Mouse (Mus musculus) neural tube, embryonic 13.5 days (tissue): ENCODE results near the gene Cd48. TPM values are rescaled to one million over a fixed set of nuclear protein-coding genes. Genes with fewer than 3 reads are reported as not detected.
"Not testable (repeated sequence)": the region's sequence is repeated elsewhere in the genome, so short reads cannot be mapped to it uniquely, and the experiment has no call there.

ENCODE experiments used
- ATAC-seq: fragments of 200-750 bp; cut with Nextera tagmentation; 2 replicates; pipeline ENCODE4 v1.8.0; 2017; ENCODE audit warnings: low read depth, mild to moderate bottlenecking, moderate TSS enrichment, moderate library complexity
- H3K27ac ChIP-seq: fragments of 300-500 bp; sonication (generic); replicated peaks from 2 replicates; pipeline ENCODE4 v1.5.1; 2015; ENCODE audit warnings: moderate library complexity, mild to moderate bottlenecking, inconsistent platforms
- H3K27me3 ChIP-seq: fragments of 300-500 bp; sonication (generic); 2 replicates; pipeline ENCODE4 v1.6.1; 2015; ENCODE audit warnings: mild to moderate bottlenecking, inconsistent platforms
- H3K36me3 ChIP-seq: fragments of 300-500 bp; sonication (generic); 2 replicates; pipeline ENCODE4 v1.6.1; 2015; ENCODE audit warnings: mild to moderate bottlenecking, inconsistent platforms
- H3K4me1 ChIP-seq: fragments of 300-500 bp; sonication (generic); replicated peaks from 2 replicates; pipeline ENCODE4 v1.6.1; 2015; ENCODE audit warnings: inconsistent platforms
- H3K4me2 ChIP-seq: fragments of 300-500 bp; sonication (generic); 2 replicates; pipeline ENCODE4 v1.6.1; 2015; ENCODE audit warnings: inconsistent platforms, mild to moderate bottlenecking, moderate library complexity
- H3K4me3 ChIP-seq: fragments of 300-500 bp; sonication (generic); 2 replicates; pipeline ENCODE4 v1.5.1; 2015; ENCODE audit warnings: mild to moderate bottlenecking, inconsistent platforms
- H3K9ac ChIP-seq: fragments of 300-500 bp; sonication (generic); 2 replicates; pipeline ENCODE4 v1.6.1; 2015; ENCODE audit warnings: moderate library complexity, mild to moderate bottlenecking, inconsistent platforms
- H3K9me3 ChIP-seq: fragments of 300-500 bp; sonication (generic); 2 replicates; pipeline ENCODE4 v1.6.1; 2016; ENCODE audit warnings: inconsistent platforms
- WGBS: fragments of 180-500 bp; shearing (Covaris S2); methylation state at CpG from one replicate; pipeline ENCODE4 v1.1.7; 2015; 5-methylcytosine and 5-hydroxymethylcytosine counted together
- polyA plus RNA-seq: library from polyadenylated mRNA; unstranded; fragments of >200 nt; fragmentation: Nextera tagmentation; extraction: Ambion mirVana; gene quantifications from 2 replicates; pipeline ENCODE4 v1.2.1, GENCODE M21; 2015

Cd48 gene
- polyA plus RNA-seq, 1 experiment from 2014 or later = 1.1 TPM

DNA sequence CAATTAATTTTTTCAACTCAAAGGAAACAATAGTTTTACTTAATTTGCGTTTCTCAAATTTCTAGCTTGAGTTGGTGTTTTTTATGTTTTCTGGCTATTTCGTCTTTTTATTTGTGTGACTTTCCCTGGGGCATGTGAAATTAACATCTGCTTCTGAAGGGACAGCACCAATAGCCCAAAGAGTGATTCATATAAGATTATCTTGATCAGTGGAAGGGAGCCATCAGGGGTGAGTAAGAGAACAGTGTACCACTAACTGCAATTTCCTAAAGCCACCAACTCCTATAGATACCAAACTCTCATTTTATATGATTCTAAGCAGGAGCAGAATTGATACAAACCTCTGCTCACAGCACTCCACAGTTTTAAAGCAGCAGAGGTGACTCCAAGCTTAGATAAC is 18.1 kb upstream of the Cd48 start:
- Histone ChIP-seq H3K27me3 (no peaks in the 10 kb centered on the region), H3K4me2 (no peak overlapping the region), H3K4me3 (no peak overlapping the region), H3K9ac (no peak overlapping the region), H3K4me1 (no peaks in the 10 kb centered on the region), H3K36me3 (no peaks in the 10 kb centered on the region), H3K9me3 (0 out of 2 replicates have a peak, but pooled peaks cover 5% of the 10 kb centered on the region), H3K27ac (no peak overlapping the region)
- ATAC-seq = no peak
- WGBS = 89% methylated on average over 2 of the region's 2 CpGs

DNA sequence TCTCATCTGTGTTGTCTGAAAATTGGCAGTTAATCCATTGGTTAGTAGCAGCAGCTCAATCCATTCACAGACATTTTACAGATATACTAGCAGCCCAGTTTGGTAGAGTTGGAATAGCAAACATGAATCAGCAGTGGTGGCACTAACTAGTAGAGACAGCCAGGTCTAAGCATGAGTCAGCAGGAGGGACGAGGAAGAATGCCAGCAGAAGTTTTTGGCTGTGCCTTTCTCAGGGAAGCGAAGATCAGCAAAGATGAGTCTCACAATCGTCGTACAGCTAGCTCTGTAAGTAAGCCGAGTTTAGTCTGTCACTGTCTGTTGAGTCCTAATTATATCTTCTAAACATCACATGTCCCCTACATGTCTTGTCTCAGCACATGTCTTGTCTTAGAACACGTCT is 15.5 kb upstream of the Cd48 start:
- H3K9ac ChIP-seq = no peak overlapping the region
- H3K36me3 ChIP-seq = no peaks in the 10 kb centered on the region
- 85% methylated on average over 6 of the region's 6 CpGs for WGBS
- H3K4me3 ChIP-seq = no peak overlapping the region
- H3K4me1 ChIP-seq = no peaks in the 10 kb centered on the region
- 0 out of 2 replicates have a peak, but pooled peaks cover 5% of the 10 kb centered on the region for H3K9me3 ChIP-seq
- H3K4me2 ChIP-seq = no peak overlapping the region
- no peak for ATAC-seq
- H3K27me3 ChIP-seq = no peaks in the 10 kb centered on the region
- H3K27ac ChIP-seq = no peak overlapping the region

DNA sequence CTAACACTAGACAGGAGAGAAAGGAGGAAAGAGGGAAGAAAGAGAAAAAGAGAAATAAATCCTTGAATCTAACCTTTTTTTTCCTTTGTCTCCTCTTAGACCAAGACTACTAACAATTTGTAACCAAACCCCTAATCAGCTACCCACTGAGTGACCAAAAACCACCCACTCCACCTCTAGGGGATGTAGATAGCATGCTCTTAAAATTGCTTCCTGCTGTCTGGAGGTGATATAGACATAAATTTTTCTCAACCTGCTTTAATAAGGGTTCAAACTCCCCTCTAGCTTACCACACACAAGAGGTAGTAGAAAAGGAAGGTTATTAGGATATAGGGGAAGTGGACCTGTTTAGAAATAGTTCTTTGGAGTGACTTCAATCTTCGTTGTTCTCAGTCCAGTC is 14.6 kb upstream of the Cd48 start:
- WGBS = 86% methylated on average over 1 of the region's 1 CpGs
- H3K4me1 ChIP-seq = no peaks in the 10 kb centered on the region
- H3K4me3 ChIP-seq = no peak overlapping the region
- no peaks in the 10 kb centered on the region for H3K36me3 ChIP-seq
- no peak for ATAC-seq
- no peak overlapping the region for H3K27ac ChIP-seq
- no peak overlapping the region for H3K4me2 ChIP-seq
- no peaks in the 10 kb centered on the region for H3K27me3 ChIP-seq
- 0 out of 2 replicates have a peak, but pooled peaks cover 5% of the 10 kb centered on the region for H3K9me3 ChIP-seq
- no peak overlapping the region for H3K9ac ChIP-seq

DNA sequence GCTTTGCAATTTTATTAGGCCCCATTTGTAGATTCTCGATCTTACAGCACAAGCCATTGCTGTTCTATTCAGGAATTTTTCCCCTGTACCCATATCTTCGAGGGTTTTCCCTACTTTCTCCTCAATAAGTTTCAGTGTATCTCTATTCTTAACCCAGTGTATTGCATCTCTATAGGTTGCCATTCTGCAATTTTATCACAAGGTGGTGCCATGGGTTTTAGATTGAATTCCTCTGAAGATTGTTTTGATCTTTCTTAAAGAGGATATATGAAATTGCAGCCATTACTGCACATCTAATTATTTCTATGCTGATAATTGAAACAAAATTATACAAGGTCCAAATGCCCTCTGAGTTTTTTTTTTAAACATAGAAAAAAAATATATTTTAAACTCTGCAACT is 9.4 kb upstream of the Cd48 start:
- 87% methylated on average over 2 of the region's 2 CpGs for WGBS
- not testable (repeated sequence) for H3K4me3 ChIP-seq, H3K27ac ChIP-seq, H3K9me3 ChIP-seq, H3K4me2 ChIP-seq, ATAC-seq, H3K36me3 ChIP-seq, H3K4me1 ChIP-seq, H3K27me3 ChIP-seq, H3K9ac ChIP-seq

DNA sequence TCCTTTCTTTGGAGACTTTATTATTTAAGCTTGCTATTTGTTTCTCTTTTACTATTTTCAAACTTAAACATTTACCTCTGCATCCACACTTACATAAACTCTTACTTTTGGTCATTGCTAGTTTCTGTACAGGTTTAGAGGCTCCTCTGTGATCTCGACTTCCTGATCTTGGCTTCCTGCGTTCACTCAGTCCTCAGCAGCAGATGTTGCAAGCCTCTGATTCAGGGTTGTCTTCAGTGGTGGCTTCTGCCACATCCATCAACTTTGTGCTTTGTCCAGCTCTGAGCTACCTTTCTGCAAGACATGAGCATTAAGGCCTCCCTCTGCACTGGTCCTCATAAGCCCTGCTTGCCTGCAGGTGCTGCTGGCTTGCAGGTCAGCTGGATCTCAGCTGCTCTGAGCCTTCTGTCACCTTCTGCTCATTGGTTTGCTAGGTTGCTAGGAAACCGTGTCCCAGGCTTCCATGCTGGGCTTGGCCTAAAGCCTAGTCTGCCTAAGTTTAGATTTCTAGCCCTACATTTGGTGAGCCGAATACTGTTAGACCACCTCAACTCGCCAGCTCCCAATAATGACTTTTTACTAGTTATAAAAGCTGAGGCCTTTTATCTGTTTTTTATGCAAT is 8.8 kb upstream of the Cd48 start:
- Histone ChIP-seq H3K27me3 (no peaks in the 10 kb centered on the region), H3K4me1 (0 out of 2 replicates have a peak, but pooled peaks cover 4% of the 10 kb centered on the region), H3K4me2 (no peak overlapping the region), H3K4me3 (no peak overlapping the region), H3K9me3 (no peaks in the 10 kb centered on the region), H3K9ac (no peak overlapping the region), H3K36me3 (no peaks in the 10 kb centered on the region), H3K27ac (no peak overlapping the region)
- ATAC-seq = no peak
- WGBS = 74% methylated on average over 5 of the region's 5 CpGs

DNA sequence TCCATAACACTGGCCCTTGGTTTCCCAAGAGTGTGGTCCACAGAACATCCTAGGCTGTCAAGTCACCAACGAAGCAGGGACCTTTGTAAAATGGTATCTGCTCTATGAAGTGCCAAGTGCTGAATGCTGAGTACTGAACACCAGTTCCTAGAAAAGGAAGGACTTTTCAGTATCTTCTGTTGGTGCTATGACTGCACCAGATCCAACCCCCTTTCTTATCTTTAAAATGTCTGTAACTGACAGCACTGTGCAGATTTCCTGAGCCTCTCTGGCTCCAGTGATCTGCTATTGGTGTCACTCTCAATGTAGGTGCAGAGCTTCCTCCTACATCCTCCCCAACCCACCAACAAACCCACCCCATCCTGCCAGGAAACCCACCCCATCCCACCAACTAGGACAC is 7.3 kb upstream of the Cd48 start:
- WGBS = 88% methylated on average over 1 of the region's 1 CpGs
- no peak for ATAC-seq
- Histone ChIP-seq H3K36me3 (no peaks in the 10 kb centered on the region), H3K9ac (no peak overlapping the region), H3K4me3 (no peak overlapping the region), H3K4me2 (no peak overlapping the region), H3K27me3 (no peaks in the 10 kb centered on the region), H3K9me3 (no peaks in the 10 kb centered on the region), H3K4me1 (0 out of 2 replicates have a peak, but pooled peaks cover 4% of the 10 kb centered on the region), H3K27ac (no peak overlapping the region)

DNA sequence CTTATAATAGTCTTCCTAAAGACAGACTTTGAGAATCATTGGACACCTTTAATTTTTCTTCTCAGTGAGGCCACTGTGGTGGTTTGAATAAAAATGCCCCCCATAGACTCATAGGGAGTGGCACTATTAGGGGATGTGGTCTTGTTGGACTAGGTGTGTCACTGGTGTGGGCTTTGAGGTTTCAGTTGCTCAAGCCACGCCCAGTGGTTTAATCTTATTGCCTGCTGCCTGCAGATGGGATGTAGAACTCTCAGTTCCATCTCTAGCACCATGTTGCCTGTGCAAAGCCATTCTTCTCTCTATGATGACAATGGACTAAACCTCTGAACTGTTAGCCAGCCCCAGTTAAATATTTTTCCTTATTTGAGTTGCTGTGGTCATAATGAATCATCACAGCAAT is 4.1 kb upstream of the Cd48 start:
- Histone ChIP-seq H3K27ac (no peak overlapping the region), H3K4me3 (no peak overlapping the region), H3K4me1 (0 out of 2 replicates have a peak, but pooled peaks cover 4% of the 10 kb centered on the region), H3K27me3 (no peaks in the 10 kb centered on the region), H3K9ac (no peak overlapping the region), H3K9me3 (no peaks in the 10 kb centered on the region), H3K4me2 (no peak overlapping the region), H3K36me3 (no peaks in the 10 kb centered on the region)
- WGBS = 78% methylated on average over 1 of the region's 1 CpGs
- no peak for ATAC-seq

DNA sequence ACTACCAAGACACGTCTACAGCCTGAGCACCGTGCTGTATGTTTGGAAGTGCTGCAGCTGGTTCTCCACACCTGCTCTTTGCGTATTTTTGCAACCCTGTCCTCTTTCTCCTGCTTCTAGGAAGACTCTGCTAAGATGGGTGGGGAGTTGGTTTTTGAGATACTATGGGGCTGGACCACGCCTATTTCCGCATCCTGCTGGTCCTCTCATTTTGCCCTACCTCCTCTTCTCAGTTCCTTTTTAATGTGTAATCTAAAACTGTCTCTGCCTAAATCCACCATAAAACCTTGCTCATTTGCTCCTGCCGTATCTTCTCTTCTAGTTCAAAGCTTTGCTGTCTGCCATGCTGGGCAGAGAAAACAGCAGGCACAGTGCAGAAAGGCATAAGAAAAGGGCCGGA is 800 bp upstream of the Cd48 start:
- no peak for ATAC-seq
- WGBS = 90% methylated on average over 7 of the region's 7 CpGs

DNA sequence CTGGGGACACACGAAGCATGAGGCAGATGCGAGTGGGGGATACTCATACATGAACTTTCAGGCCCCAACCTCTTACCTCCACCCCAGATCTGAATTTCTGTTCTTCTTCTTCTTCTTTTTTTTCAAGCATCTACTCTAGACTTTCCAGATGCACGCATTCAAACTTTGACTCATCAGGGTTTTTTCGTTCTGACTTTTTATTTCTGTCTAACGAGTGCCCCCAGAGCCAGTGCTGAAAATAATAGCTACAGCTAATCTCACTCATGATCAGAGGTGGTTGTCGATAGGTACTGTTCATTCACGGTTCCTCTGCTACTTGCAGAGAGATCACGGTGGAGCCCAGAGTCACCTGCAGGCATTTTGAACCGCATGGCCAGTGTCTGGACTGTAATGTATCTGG is 3.1 kb downstream of the Cd48 start:
- WGBS = 95% methylated on average over 9 of the region's 9 CpGs
- Histone ChIP-seq H3K4me2 (no peak overlapping the region), H3K9ac (no peak overlapping the region), H3K4me3 (no peak overlapping the region), H3K4me1 (no peaks in the 10 kb centered on the region), H3K27me3 (no peaks in the 10 kb centered on the region), H3K9me3 (no peaks in the 10 kb centered on the region), H3K27ac (no peak overlapping the region), H3K36me3 (no peaks in the 10 kb centered on the region)
- no peak for ATAC-seq

More for the DNA sequence above, 800 bp upstream of the Cd48 start:
- no peak overlapping the region for H3K9ac ChIP-seq
- H3K36me3 ChIP-seq = no peaks in the 10 kb centered on the region
- H3K27ac ChIP-seq = no peak overlapping the region
- H3K4me3 ChIP-seq = no peak overlapping the region
- H3K4me1 ChIP-seq = no peaks in the 10 kb centered on the region
- no peak overlapping the region for H3K4me2 ChIP-seq
- no peaks in the 10 kb centered on the region for H3K27me3 ChIP-seq
- no peaks in the 10 kb centered on the region for H3K9me3 ChIP-seq

DNA sequence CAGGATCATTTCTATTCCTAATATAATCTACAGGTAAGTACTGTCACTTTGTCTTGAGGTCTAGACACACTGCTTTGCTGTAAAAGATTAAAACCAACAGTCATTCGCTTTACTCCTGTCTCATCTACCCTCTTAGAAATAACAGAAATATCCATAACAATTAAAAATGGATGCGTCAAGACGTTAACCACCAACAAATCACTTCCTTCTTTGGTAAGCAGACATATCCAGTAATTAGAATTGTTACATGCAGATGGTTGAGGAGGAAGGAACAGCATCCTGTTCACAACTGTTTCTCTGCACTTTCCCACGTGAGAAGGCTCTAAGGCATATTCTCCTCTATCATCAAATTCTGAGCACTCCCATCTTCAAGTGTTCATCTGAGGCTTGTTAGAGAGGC is 5.5 kb downstream of the Cd48 start:
- H3K27ac ChIP-seq = no peak overlapping the region
- no peak for ATAC-seq
- H3K9me3 ChIP-seq = no peaks in the 10 kb centered on the region
- H3K4me1 ChIP-seq = no peaks in the 10 kb centered on the region
- H3K27me3 ChIP-seq = no peaks in the 10 kb centered on the region
- H3K9ac ChIP-seq = no peak overlapping the region
- no peak overlapping the region for H3K4me3 ChIP-seq
- 86% methylated on average over 4 of the region's 4 CpGs for WGBS
- no peaks in the 10 kb centered on the region for H3K36me3 ChIP-seq
- H3K4me2 ChIP-seq = no peak overlapping the region

DNA sequence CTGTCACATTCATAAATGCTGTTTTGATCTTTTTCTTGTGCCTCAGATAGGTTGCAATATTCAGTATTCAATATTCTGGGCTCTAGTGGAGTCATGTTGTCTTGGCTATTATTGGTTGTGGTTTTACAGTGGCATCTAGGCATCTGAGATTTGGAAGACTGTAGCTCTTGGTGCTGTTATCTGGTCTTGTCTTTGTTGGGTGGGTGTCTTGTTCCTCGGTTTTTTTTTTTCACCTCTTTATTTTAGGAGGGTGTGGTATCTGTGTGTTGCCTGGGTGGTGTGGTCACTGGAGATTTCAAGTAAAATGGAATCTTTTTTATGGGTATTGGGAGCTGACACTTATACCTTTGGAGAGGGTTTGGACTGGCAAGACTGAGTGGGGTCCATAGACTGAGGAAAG is 12.1 kb downstream of the Cd48 start:
- Histone ChIP-seq H3K4me3 (no peak overlapping the region), H3K4me1 (no peaks in the 10 kb centered on the region), H3K9me3 (0 out of 2 replicates have a peak, but pooled peaks cover 7% of the 10 kb centered on the region), H3K9ac (no peak overlapping the region), H3K27me3 (no peaks in the 10 kb centered on the region), H3K4me2 (no peak overlapping the region), H3K27ac (no peak overlapping the region), H3K36me3 (no peaks in the 10 kb centered on the region)
- WGBS = 88% methylated on average over 1 of the region's 1 CpGs
- ATAC-seq = no peak

DNA sequence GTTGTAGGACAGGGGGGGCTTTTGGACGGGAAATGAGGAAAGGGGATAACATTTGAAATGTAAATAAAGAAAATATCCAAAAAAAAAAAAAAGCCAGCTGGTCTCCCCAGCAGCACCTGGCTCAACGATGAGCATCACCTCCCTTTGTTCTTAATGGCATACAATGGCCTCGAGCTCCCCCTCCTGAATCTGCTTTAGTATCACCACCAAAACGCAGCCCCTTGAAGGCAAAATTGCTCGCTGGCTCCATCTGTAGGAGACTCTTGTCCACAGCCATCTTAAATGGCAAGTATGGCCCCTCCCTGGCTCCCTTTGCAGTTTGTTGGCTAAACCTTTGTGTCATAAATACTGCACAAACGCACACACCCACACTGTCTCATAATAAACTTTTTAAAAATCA is 17.2 kb downstream of the Cd48 start:
- H3K9ac ChIP-seq = no peak overlapping the region
- no peaks in the 10 kb centered on the region for H3K4me1 ChIP-seq
- no peak overlapping the region for H3K4me3 ChIP-seq
- no peak for ATAC-seq
- no peak overlapping the region for H3K4me2 ChIP-seq
- H3K36me3 ChIP-seq = no peaks in the 10 kb centered on the region
- H3K9me3 ChIP-seq = no peaks in the 10 kb centered on the region
- WGBS = 20% methylated on average over 6 of the region's 6 CpGs
- no peaks in the 10 kb centered on the region for H3K27me3 ChIP-seq
- H3K27ac ChIP-seq = no peak overlapping the region

DNA sequence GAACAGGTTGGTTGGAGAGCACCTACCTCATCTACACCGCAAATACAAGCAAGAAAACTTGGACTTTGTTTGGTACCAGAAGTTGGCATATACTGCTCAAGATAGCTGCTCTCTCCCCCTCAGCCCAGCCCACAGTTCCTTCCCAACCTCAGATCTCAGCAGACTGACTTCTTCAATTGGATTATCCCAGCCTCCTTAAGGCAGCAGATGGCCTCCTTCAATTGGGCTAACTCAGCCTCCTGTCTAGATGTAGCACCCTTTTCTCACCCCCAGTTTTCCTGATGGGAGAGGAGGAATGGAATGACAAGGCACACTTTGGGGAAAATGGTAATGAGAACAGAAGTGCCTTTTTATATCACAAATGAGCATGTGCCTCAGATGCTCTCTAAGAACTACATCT is 31.9 kb downstream of the Cd48 start:
- H3K36me3 ChIP-seq, H3K4me1 ChIP-seq, H3K4me3 ChIP-seq, H3K27ac ChIP-seq, H3K4me2 ChIP-seq, H3K27me3 ChIP-seq, ATAC-seq, H3K9me3 ChIP-seq, H3K9ac ChIP-seq: not testable (repeated sequence)
- 84% methylated on average over 1 of the region's 1 CpGs for WGBS
